Mouse (Mus musculus) embryonic fibroblast, embryonic 13.5 days (primary cell): ENCODE measurements around the gene Cacna2d3. TPM values are rescaled to one million over a fixed set of nuclear protein-coding genes. Genes with fewer than 3 reads are reported as not detected.
A peak's percentile ranks its signal among the peaks of the same experiment; 100 is the strongest.

Experiments
- H3K27ac ChIP-seq: 2 replicates; pipeline ENCODE4 v1.5.1; 2012; ENCODE audit warnings: low read length, control low read depth, inconsistent platforms; ENCODE audit not compliant: insufficient read depth
- H3K4me1 ChIP-seq: 2 replicates; pipeline ENCODE4 v1.6.1; 2011; ENCODE audit warnings: low read length; ENCODE audit not compliant: control insufficient read depth, insufficient read depth
- H3K4me3 ChIP-seq: 2 replicates; pipeline ENCODE4 v1.5.1; 2011; ENCODE audit warnings: mild to moderate bottlenecking, control low read depth, low read length; ENCODE audit not compliant: insufficient read depth
- CTCF ChIP-seq: IDR thresholded peaks from 2 replicates; pipeline ENCODE4 v1.5.1; 2011; ENCODE audit warnings: mild to moderate bottlenecking, control low read depth, low read length, moderate library complexity, borderline replicate concordance; ENCODE audit not compliant: insufficient read depth
- POLR2A ChIP-seq: IDR thresholded peaks from 2 replicates; pipeline ENCODE4 v1.6.1; 2011; ENCODE audit warnings: low read depth, mild to moderate bottlenecking, control low read depth, low read length, moderate library complexity
- polyA plus RNA-seq: library from polyadenylated mRNA; stranded (reverse); fragments of >200 nt; gene quantifications from 2 replicates; pipeline ENCODE4 v1.2.4, GENCODE M21; 2011; ENCODE audit warnings: low read depth; ENCODE audit not compliant: missing spikeins, insufficient read length

Cacna2d3 gene
- polyA plus RNA-seq, 1 experiment = 5.3 TPM

DNA sequence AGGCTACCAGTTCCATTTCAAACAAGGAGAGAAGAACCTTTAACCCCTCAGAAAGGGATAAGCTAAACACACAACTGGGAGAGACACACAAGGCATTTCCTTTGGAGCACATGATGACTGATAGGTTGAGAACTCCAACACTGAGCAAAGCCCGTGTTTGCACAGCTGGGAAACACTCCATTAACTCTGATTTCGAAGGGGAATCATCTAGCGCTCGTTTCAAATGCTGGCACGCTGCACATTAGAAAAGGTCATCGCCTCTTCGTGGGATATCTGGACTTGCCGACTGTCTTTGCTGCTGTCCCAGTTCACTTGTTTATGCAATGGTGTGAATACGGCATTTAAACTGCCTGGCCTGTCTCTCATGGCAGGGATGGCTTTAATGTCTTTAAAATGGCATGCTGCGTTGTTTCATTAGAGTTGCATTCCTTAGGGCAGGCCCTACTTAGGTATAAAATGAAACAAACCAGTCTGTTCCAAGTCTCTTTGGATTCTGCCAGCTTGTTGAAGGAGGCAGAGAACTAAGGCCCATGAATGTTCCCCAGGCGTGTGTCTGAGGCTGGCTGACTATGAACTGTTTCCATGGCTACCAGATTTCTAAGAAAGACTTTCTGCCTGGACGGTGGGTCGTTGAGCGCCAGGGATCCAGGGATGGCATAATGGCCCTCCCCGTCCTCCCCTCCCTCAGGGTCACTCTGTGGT lies 542.8 kb downstream of the Cacna2d3 start:
- Histone ChIP-seq H3K27ac (peak overlapping the region; percentile 34; the same call in 1 of the 2 replicates), H3K4me1 (peaks cover 6% of the 10 kb centered on the region; the same call in 1 of the 2 replicates), H3K4me3 (no peak overlapping the region)
- TF ChIP-seq POLR2A = no peak
- TF ChIP-seq CTCF = no peak

DNA sequence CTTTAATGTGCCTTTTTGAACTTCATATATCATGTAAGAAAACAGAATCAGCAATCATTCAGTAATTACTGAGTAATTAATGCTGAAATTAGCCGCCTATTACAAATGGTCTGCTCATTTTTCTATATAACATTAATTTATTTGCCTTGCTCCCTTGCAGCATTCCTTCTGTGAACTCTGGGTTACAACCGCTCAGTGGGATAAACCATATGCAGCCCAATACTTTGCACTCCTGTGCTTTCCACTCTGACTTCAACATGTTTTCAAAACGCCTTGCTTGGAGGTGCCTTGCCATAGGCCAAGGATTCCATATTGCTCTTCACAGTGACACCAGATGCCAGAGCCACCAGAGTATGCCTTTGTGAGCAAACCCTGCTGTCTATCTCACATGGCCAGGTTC lies 546.9 kb downstream of the Cacna2d3 start:
- TF ChIP-seq POLR2A (no peak), CTCF (no peak)
- no peak overlapping the region for H3K4me3 ChIP-seq
- peaks cover 6% of the 10 kb centered on the region; the same call in 1 of the 2 replicates for H3K4me1 ChIP-seq
- H3K27ac ChIP-seq = no peak overlapping the region

DNA sequence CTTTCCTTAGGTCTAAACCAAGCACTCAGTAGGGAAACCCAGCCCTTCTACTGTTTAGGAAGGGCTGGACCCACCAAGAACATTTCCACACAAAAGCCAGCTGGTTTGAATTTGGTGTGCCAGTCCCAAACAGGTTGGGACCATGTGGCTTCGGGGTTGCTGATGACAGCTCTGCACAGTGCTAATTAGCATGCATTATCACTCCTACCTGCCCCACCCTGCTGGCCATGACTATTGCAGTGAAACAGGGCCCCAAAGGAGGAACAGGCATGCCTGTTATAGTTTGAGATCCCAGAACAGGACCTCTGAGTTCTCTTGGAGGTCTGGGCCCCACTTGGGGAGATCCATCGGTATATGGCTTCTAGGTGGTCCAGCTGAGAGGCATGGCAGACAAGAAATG lies 549.5 kb downstream of the Cacna2d3 start:
- H3K4me3 ChIP-seq = no peak overlapping the region
- TF ChIP-seq POLR2A = no peak
- H3K27ac ChIP-seq = no peak overlapping the region
- no peaks in the 10 kb centered on the region for H3K4me1 ChIP-seq

DNA sequence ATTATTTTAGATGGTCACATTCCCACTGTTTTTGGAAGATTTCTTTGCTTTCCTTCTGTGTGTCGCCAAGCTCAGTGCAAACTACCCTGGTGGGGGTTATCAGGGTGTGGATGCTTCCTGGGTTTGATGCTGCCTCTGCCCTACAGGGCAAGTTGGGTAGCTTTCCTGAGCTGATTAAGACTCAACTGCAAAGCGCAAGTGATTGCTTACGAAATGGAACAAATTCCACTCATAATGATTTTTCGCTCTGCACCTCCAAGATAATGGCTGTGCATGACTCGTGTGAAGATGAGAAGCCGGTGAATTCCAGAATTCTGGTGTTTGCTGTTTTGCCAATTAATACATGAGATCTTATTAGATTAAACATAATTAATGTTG lies 557.0 kb downstream of the Cacna2d3 start:
- H3K27ac ChIP-seq = no peak overlapping the region
- no peak overlapping the region for H3K4me3 ChIP-seq
- 0 out of 2 replicates have a peak, but pooled peaks cover 2% of the 10 kb centered on the region for H3K4me1 ChIP-seq
- TF ChIP-seq POLR2A = no peak
- TF ChIP-seq CTCF = no peak

DNA sequence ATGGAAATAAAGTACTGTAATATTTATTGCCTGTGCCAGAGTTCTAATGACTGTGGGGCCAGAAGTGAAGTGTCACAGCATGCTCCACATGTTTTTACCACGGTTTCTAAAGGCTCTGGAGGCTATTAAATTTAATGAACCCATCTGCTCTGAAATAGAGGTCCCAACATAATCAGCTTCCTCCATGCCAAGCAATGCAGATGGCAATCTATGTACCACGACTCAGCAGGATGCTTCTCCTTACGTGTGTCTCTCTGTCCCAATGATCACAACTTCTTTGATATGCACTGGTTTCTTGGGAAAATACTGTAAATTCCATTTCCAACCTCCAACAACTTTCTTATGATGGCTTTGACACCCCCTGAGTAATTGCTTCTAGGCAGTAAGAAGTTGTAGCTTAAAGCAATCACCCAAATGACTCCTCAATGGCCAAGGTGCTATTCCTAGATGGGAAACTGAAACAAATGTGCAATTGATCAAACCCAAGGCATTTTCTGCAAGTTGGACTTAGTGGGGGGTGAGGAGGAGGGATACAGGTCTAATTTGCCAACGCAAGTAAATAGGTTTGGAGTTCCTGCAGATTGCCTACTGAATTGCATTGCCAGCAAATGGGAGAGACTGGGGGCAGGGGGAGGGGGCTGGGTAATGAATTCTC lies 557.5 kb downstream of the Cacna2d3 start:
- H3K27ac ChIP-seq = no peak overlapping the region
- TF ChIP-seq CTCF = no peak
- no peak for TF ChIP-seq POLR2A
- no peak overlapping the region for H3K4me3 ChIP-seq

DNA sequence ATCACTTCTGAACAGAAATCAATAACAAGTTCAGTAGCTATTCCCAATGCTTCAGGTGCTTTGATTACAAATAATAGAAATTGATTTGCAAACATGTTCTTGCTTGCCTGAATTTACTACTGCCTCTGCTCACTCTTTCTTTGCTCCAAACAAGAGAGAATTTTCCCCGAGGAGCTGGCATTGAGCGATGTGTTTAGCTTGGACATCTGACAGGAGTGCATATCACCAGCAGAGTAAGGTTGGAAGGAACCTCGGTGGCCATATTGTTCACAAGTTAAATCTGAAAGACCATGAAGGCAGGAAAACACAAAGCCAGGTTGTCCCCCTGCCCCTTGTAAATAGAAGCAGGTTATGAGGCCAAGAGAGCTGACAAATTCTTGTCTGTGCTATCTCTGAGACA lies 561.9 kb downstream of the Cacna2d3 start:
- Histone ChIP-seq H3K4me1 (no peaks in the 10 kb centered on the region; the same call in 1 of the 2 replicates), H3K4me3 (no peak overlapping the region), H3K27ac (peak overlapping the region; percentile 50; the same call in 1 of the 2 replicates)
- no peak for TF ChIP-seq CTCF
- TF ChIP-seq POLR2A = no peak

More for the DNA sequence above, 557.5 kb downstream of the Cacna2d3 start:
- 0 out of 2 replicates have a peak, but pooled peaks cover 2% of the 10 kb centered on the region for H3K4me1 ChIP-seq

DNA sequence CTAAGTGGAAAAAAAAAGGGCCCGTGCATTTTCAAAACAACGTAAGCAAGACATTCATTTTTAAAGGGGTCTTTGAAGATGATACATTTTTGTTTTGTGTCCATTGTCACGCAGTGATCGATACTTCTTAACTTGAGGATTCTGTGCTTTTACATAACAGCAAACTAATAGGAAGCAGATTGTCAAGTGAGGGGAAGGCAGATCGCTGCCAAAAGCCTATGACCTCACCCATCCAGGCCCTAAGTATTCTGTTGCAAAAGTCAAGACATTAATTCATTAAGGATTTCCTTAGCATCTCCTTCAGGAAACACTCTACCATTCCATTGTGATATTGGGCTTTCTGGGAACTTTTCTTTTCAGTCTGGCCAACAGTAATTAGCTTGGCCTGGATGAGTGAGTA lies 564.6 kb downstream of the Cacna2d3 start:
- TF ChIP-seq CTCF = no peak
- TF ChIP-seq POLR2A = no peak
- Histone ChIP-seq H3K27ac (peak overlapping the region; percentile 5; the same call in 1 of the 2 replicates), H3K4me3 (no peak overlapping the region), H3K4me1 (no peaks in the 10 kb centered on the region; the same call in 1 of the 2 replicates)

DNA sequence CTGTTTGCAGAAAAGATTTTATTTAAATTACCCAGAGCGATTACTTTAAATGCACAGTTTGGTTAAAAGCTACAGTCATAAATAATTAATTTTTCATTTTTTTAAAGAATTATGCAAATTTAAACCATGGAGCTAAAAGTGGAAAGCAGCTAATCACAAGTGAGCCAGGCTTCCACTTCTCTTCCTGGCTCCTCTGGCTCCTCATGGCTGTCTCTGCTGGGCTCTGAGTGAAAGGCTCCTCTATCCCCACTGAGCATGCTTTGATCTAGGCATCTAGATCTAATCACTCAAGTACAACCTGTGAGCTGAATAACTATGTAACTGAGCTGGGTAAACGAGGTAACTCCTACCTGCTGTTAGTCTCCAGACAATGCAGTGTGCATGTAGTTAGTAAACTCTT lies 577.5 kb downstream of the Cacna2d3 start:
- no peak overlapping the region for H3K27ac ChIP-seq
- no peaks in the 10 kb centered on the region for H3K4me1 ChIP-seq
- H3K4me3 ChIP-seq = no peak overlapping the region
- TF ChIP-seq CTCF = no peak
- no peak for TF ChIP-seq POLR2A

DNA sequence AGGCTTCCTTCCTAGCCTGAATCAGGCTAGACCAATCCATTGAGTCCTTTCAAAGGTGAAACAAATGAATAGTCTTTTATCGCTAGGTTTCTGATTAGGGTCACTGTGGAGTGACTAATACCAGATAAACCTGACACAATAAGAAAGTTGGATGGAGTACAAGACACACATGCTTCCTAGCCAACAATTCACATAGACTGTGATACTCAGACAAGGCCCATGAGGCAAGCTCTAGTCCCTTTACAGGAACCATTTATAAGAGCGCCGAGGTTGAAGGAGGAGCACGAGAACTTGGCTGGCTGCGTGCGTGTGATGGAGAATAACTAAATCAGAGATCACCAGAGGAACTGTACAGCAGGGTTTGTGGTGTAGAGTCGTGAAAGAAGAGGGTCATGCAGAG lies 584.0 kb downstream of the Cacna2d3 start:
- H3K27ac ChIP-seq = peak overlapping the region; percentile 55
- no peak for TF ChIP-seq CTCF
- TF ChIP-seq POLR2A = no peak
- no peak overlapping the region for H3K4me3 ChIP-seq
- peaks cover 5% of the 10 kb centered on the region; the same call in 1 of the 2 replicates for H3K4me1 ChIP-seq

DNA sequence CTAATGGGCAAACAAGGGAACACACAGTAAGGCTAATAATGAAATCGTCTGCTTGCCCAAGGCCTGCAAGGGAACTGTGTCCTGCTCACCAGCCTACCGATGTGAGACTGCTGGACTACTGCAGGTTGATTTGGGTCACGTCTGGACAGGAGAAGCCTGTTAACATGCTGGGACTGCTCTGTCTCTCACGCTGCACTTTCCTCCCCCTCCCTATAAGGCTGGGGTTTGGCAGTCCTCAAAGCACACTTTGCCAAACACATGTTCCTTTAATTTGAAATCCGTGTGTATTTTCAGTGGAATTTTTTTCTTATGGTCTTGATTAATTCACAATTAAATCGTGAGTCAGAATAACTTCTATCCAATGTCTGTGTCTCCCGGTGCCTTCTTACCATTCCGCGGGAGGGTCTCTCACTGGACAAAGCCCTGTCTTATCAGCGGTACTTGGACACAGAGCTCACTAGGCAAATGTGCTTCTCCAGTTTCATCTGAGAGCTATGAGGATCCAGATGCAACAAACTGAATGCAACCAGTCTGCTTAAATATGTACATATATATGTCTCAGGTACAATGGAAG lies 584.6 kb downstream of the Cacna2d3 start:
- Histone ChIP-seq H3K4me3 (no peak overlapping the region), H3K27ac (peak overlapping the region; percentile 55), H3K4me1 (peaks cover 5% of the 10 kb centered on the region; the same call in 1 of the 2 replicates)
- TF ChIP-seq POLR2A = no peak
- TF ChIP-seq CTCF = no peak
